Mouse (Mus musculus) lung, postnatal 0 days (tissue): ENCODE data around the gene Lnx2. TPM values are rescaled to one million over a fixed set of nuclear protein-coding genes. Genes with fewer than 3 reads are reported as not detected.

Experiments used
- ATAC-seq: fragments of 200-750 bp; cut with Nextera tagmentation; 2 replicates; pipeline ENCODE4 v1.8.0; 2017; ENCODE audit warnings: moderate library complexity
- DNase-seq: peaks from one replicate; pipeline ENCODE4 v3.0.0-alpha.2; 2016; ENCODE audit warnings: low spot score
- H3K27ac ChIP-seq: fragments of 300-500 bp; sonication (generic); 2 replicates; pipeline ENCODE4 v1.5.1; 2014; ENCODE audit warnings: antibody characterized with exemption, mild to moderate bottlenecking, low read length, mixed read lengths
- H3K27me3 ChIP-seq: fragments of 300-500 bp; sonication (generic); replicated peaks from 2 replicates; pipeline ENCODE4 v1.6.1; 2014; ENCODE audit warnings: low read length, mixed read lengths; ENCODE audit not compliant: insufficient read depth
- H3K36me3 ChIP-seq: fragments of 300-500 bp; sonication (generic); 2 replicates; pipeline ENCODE4 v1.6.1; 2014; ENCODE audit warnings: low read length, mixed read lengths; ENCODE audit not compliant: insufficient read depth
- H3K4me1 ChIP-seq: fragments of 300-500 bp; sonication (generic); 2 replicates; pipeline ENCODE4 v1.6.1; 2014; ENCODE audit warnings: antibody characterized with exemption, low read depth, low read length, mixed read lengths; ENCODE audit not compliant: insufficient read depth
- H3K4me2 ChIP-seq: fragments of 300-500 bp; sonication (generic); replicated peaks from 2 replicates; pipeline ENCODE4 v1.6.1; 2014; ENCODE audit warnings: low read depth, mild to moderate bottlenecking, low read length, moderate library complexity, mixed read lengths
- H3K4me3 ChIP-seq: fragments of 300-500 bp; sonication (generic); 2 replicates; pipeline ENCODE4 v1.5.1; 2014; ENCODE audit warnings: low read depth, low read length
- H3K9ac ChIP-seq: fragments of 300-500 bp; sonication (generic); replicated peaks from 2 replicates; pipeline ENCODE4 v1.6.1; 2014; ENCODE audit warnings: low read depth, mild to moderate bottlenecking
- H3K9me3 ChIP-seq: fragments of 300-500 bp; sonication (generic); 2 replicates; pipeline ENCODE4 v1.6.1; 2016; ENCODE audit warnings: low read length, mixed read lengths
- CTCF ChIP-seq: IDR thresholded peaks from 2 replicates; pipeline ENCODE4 v1.5.1; 2016; ENCODE audit warnings: antibody characterized with exemption, mild to moderate bottlenecking
- EP300 ChIP-seq: IDR thresholded peaks from 2 replicates; pipeline ENCODE4 v1.6.1; 2016; ENCODE audit warnings: antibody characterized with exemption, mild to moderate bottlenecking, control low read depth
- WGBS: fragments of 180-500 bp; shearing (Covaris S2); extraction: QIAGEN DNeasy Blood & Tissue Kit; methylation state at CpG from one replicate; pipeline ENCODE4 v1.1.7; 2014; 5-methylcytosine and 5-hydroxymethylcytosine counted together
- polyA plus RNA-seq: library from polyadenylated mRNA; unstranded; fragments of >200 nt; fragmentation: Nextera tagmentation; extraction: Ambion mirVana; gene quantifications from 2 replicates; pipeline ENCODE4 v1.2.1, GENCODE M21; 2015

Gene Lnx2
- polyA plus RNA-seq, 1 experiment from 2014 or later = 14.5 TPM

DNA sequence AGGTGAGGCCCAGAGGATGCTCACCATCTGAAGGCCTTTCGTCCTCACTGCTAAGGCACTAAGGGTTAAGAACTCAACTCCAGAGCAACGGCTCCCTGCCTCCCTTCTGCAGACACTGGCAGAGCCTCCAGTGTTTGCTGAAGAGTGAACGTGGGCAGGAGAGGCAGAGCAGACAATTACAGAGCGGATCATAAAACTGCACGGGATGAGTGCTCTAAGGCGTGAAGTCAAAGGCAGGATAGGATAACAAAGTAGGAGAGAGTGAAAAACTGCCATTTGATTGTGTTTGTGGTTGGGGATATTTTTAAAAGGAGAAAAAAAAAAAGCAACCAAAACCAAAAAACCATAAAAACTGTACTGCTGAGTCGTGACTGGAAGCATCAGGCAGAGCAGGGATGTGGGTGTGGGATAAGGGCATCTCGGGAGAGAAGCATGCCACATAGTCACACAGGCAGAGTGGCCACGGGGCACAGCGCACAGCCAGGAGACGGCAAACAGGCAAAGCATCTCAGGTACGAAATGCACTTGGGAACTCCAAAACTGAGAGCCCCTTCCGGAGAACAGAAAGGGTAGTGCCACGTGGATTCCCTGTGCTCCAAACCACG is 33.0 kb downstream of the Lnx2 start:
- H3K9ac ChIP-seq = no peak overlapping the region
- ATAC-seq (no peak; the same call in 1 of the 2 replicates), DNase-seq (no peak)
- no peak for TF ChIP-seq EP300
- TF ChIP-seq CTCF = no peak
- no peak overlapping the region for H3K27ac ChIP-seq
- 0 out of 2 replicates have a peak, but pooled peaks cover 10% of the 10 kb centered on the region for H3K36me3 ChIP-seq
- H3K4me3 ChIP-seq = no peak overlapping the region
- 45% methylated on average over 15 of the region's 15 CpGs for WGBS
- no peaks in the 10 kb centered on the region for H3K4me1 ChIP-seq
- no peak overlapping the region for H3K4me2 ChIP-seq
- H3K27me3 ChIP-seq = no peaks in the 10 kb centered on the region
- no peaks in the 10 kb centered on the region for H3K9me3 ChIP-seq

DNA sequence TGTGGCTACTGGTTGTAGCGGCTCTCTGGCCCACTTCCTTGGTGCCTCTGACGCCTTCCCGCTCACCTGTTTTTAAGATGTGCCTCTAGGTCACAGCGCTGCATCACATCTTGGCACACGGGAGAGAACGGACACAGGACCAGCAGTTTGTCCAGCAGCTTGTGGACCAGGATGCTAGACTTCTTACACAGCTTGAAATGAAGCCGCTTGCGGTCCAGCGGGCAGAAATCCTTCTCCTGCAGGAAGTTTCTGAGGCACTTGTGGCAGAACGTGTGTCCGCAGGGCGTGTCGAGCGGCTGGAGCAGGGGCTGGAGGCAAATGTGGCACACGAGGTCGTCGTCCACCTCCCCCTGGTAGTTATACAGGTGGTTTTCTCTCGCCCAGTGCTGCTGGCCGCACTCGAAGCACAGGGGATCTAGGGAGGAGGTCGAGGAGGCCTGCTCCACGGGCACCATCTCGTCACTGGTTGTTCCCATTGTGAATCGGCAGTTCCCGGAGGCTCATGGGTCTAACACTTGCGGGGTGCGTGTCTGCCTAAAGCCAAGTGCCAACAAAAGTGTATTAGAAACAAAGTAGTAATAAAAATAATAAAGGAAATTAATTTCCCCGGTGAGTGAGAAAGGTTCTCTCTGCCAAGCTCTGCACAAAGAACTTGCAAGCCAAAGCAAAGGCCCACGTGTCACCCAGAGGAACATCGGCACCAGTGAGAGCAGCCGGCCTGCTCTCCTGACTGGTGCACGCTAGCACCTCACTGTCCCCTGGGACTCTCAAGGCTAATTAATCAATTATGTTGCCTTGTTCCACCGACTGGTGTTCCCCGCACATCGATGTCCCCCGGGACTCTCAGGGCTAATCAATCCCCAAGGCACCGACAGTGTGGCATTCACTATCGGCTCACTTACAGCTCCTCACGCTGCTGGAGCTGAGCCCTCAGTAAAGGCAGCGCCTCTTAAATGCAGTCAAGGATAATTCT is 34.1 kb downstream of the Lnx2 start:
- 78% methylated on average over 40 of the region's 40 CpGs for WGBS
- Histone ChIP-seq H3K36me3 (0 out of 2 replicates have a peak, but pooled peaks cover 10% of the 10 kb centered on the region), H3K9me3 (no peaks in the 10 kb centered on the region), H3K4me2 (no peak overlapping the region), H3K4me3 (no peak overlapping the region), H3K27me3 (no peaks in the 10 kb centered on the region), H3K4me1 (peaks cover 4% of the 10 kb centered on the region; the same call in 1 of the 2 replicates), H3K9ac (no peak overlapping the region), H3K27ac (no peak overlapping the region)
- no peak for TF ChIP-seq EP300
- TF ChIP-seq CTCF = no peak
- DNase-seq = no peak
- ATAC-seq = no peak

DNA sequence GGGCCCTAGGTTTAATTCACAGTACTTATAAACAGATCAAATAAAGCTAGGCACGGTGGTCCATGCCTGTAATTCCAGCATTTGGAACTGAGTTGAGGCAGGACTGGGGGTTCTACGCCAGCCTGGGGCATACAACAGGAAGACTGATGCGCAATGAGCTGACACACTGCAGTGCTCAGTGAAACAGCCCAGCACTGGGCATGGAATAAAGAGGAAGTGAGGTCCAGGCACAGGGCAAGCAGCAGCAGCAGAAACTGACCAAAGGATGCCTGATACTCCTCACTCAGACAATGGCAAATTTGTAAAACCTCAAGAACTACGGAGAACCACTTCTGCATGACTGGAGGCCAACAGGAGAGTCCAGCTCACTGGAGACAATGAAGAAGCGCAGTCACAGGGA is 37.0 kb downstream of the Lnx2 start:
- WGBS = 72% methylated on average over 5 of the region's 5 CpGs
- no peak for DNase-seq
- Histone ChIP-seq H3K27ac (no peak overlapping the region), H3K4me1 (peaks cover 14% of the 10 kb centered on the region; the same call in 1 of the 2 replicates), H3K4me3 (no peak overlapping the region), H3K9me3 (no peaks in the 10 kb centered on the region), H3K9ac (no peak overlapping the region), H3K27me3 (no peaks in the 10 kb centered on the region), H3K36me3 (0 out of 2 replicates have a peak, but pooled peaks cover 10% of the 10 kb centered on the region), H3K4me2 (no peak overlapping the region)
- TF ChIP-seq CTCF (no peak), EP300 (no peak)
- no peak for ATAC-seq

DNA sequence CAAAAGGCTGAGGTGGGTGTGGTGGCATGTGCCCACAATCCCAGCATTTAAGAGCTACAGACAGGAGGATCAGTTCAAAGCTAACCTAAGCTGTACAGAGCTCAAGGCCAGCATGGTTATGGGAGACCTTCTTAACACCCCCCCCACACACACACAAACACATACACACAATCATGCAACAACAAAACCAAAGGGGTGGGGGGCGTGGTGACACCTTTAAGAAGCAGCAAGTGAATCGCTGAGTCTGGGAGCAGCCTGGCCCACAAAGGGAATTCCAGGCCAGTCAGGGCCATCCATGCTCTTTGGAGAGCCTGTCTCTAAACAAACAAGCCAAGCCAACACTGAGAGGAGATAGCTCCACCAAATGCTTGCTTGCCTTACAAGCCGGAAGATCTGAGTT is 38.8 kb downstream of the Lnx2 start:
- no peak overlapping the region for H3K9ac ChIP-seq
- 0 out of 2 replicates have a peak, but pooled peaks cover 15% of the 10 kb centered on the region for H3K36me3 ChIP-seq
- peak; percentile 43 for DNase-seq
- H3K9me3 ChIP-seq = no peaks in the 10 kb centered on the region
- H3K27me3 ChIP-seq = no peaks in the 10 kb centered on the region
- TF ChIP-seq EP300 = no peak
- no peak for TF ChIP-seq CTCF
- WGBS = 33% methylated on average over 3 of the region's 3 CpGs
- H3K27ac ChIP-seq = peak overlapping the region; percentile 58
- no peak overlapping the region for H3K4me2 ChIP-seq
- peak; percentile 34 for ATAC-seq
- no peak overlapping the region for H3K4me3 ChIP-seq
- peaks cover 14% of the 10 kb centered on the region; the same call in 1 of the 2 replicates for H3K4me1 ChIP-seq

DNA sequence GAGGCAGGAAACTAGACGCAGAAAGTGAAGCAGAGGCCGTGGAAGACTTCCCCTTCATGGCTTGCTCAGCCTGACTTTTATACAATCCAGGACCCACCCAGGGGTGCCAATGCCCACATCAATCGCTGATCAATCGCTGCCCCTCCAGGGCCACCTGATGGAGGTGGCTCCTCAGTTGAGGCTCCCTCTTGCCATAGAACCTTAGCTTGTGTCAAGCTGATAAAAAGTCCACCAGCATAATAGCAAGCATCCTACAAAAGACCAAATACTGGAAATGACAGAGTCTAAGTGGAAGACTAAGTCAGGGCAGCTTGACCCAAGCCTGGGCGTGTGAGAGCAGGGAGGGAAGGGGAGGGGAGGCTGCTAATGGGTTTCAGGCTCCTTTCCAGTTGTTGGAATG is 39.7 kb downstream of the Lnx2 start:
- ATAC-seq (no peak), DNase-seq (peak; percentile 27)
- Histone ChIP-seq H3K4me3 (no peak overlapping the region), H3K36me3 (0 out of 2 replicates have a peak, but pooled peaks cover 19% of the 10 kb centered on the region), H3K27me3 (no peaks in the 10 kb centered on the region), H3K4me1 (peaks cover 14% of the 10 kb centered on the region; the same call in 1 of the 2 replicates), H3K9ac (no peak overlapping the region), H3K4me2 (no peak overlapping the region), H3K9me3 (no peaks in the 10 kb centered on the region), H3K27ac (peak overlapping the region; percentile 62)
- WGBS = 67% methylated on average over 5 of the region's 5 CpGs
- no peak for TF ChIP-seq EP300
- no peak for TF ChIP-seq CTCF

DNA sequence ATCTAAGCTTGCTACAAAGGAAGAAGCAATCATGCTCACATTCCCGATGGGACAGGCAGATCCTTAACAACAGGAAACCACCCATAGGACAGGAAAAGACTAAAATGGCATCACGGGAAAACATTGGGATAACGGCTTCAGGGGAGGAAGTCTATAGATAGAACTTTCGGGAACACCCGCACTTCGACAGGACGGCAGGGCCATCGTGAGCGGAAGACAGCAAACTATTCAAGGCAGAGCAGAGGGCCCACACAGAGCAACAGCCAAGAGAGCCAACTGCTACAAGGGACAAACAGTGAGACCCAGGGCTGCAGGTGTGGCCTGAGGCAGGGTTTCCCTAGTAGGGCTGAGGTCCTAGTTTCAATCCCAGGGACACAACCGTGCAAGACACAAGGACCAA is 40.4 kb downstream of the Lnx2 start:
- peak; percentile 66 for DNase-seq

More for the DNA sequence above, 40.4 kb downstream of the Lnx2 start:
- ATAC-seq = peak; percentile 58
- Histone ChIP-seq H3K4me2 (no peak overlapping the region), H3K27ac (peak overlapping the region; percentile 62), H3K9me3 (no peaks in the 10 kb centered on the region), H3K4me1 (peaks cover 14% of the 10 kb centered on the region; the same call in 1 of the 2 replicates), H3K27me3 (no peaks in the 10 kb centered on the region), H3K4me3 (no peak overlapping the region), H3K36me3 (0 out of 2 replicates have a peak, but pooled peaks cover 24% of the 10 kb centered on the region), H3K9ac (no peak overlapping the region)
- 54% methylated on average over 10 of the region's 10 CpGs for WGBS
- TF ChIP-seq CTCF (no peak), EP300 (peak; percentile 97)
